Mouse (Mus musculus) heart, postnatal 0 days (tissue): ENCODE results near the gene Chn2.

Experiments used
- CTCF ChIP-seq: IDR thresholded peaks from 2 replicates; pipeline ENCODE4 v1.5.1; 2016; ENCODE audit warnings: antibody characterized with exemption, control low read depth, low read depth
- EP300 ChIP-seq: IDR thresholded peaks from 2 replicates; pipeline ENCODE4 v1.6.1; 2016; ENCODE audit warnings: antibody characterized with exemption, low read depth

DNA sequence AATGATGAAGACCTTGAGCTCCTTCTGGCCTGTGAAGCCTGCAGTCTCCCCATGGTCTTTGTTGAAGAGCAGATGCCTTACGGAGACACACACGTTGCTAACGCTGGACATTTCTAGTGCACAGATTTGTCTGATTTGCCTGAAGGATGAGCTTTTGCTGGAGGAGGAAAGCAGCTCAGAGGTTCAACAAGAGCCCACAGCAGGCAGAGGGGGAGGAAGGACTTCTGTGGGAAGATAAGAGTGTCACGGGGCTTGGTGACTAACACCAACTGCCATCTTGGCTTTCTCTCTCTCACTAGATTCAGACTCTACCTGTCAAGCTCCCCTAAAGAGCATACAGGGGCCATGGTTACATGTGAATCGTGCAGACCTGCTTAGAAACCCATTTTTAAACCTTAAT lies 37.3 kb downstream of the Chn2 start:
- TF ChIP-seq EP300 = no peak
- no peak for TF ChIP-seq CTCF
